Mouse (Mus musculus) erythroblast, embryonic 14.5 days (primary cell): ENCODE measurements around the gene Akap2.

ENCODE experiments used
- GATA1 ChIP-seq: IDR thresholded peaks from 2 replicates; pipeline ENCODE4 v1.6.1; 2012; ENCODE audit warnings: low read length, inconsistent platforms, mixed read lengths
- TAL1 ChIP-seq: IDR thresholded peaks from 3 replicates; pipeline ENCODE4 v1.6.1; 2012; ENCODE audit warnings: low read length, inconsistent platforms, mixed read lengths

- no peak for TF ChIP-seq TAL1
- TF ChIP-seq GATA1: no peak
These were observed 65.3 kb downstream of the Akap2 start for GRCm38 (mm10) chr4:57782549-57783390.
